Mouse (Mus musculus) small intestine, adult 2 months (tissue): ENCODE data around the gene Wdr90.

ENCODE experiments used
- CTCF ChIP-seq: fragments of 200-500 bp; IDR thresholded peaks from 2 replicates; pipeline ENCODE4 v1.5.1; 2012; ENCODE audit warnings: low read depth, mild to moderate bottlenecking, control low read depth, inconsistent platforms, low read length, moderate library complexity, mixed read lengths; ENCODE audit not compliant: insufficient replicate concordance, insufficient read length; ENCODE audit errors: extremely low read depth
- POLR2A ChIP-seq: fragments of 200-500 bp; IDR thresholded peaks from 2 replicates; pipeline ENCODE4 v1.6.1; 2012; ENCODE audit warnings: low read depth, mild to moderate bottlenecking, control low read depth, inconsistent platforms, low read length, moderate library complexity

DNA sequence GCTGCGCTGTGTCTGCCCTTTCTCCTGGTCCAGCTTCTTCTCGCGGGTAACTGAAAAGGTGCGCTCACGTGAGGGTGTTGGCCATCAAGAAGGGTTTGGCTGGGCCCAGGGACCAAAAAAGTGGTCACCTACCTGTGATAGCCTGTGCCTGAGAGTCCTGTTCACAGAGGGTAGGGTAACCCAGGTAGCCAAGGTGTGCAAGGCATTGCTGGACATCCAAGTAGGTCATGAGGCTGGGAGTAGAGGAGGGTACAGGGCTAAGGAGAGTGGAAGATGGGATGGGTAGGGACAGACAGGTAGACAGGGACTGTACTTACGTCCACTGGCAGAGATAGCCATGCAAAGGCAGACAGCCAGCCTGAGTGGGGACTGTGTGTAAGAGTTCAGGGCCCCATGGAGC, 20.8 kb downstream of the Wdr90 start:
- TF ChIP-seq POLR2A (no peak), CTCF (no peak)
